Mouse (Mus musculus) lung, adult 2 months (tissue): ENCODE measurements around the gene Wnt7b.

Experiments used
- CTCF ChIP-seq: fragments of 200-500 bp; IDR thresholded peaks from 2 replicates; pipeline ENCODE4 v1.5.1; 2011; ENCODE audit warnings: mild to moderate bottlenecking, low read length, control low read depth; ENCODE audit not compliant: insufficient read depth
- POLR2A ChIP-seq: fragments of 200-500 bp; IDR thresholded peaks from 2 replicates; pipeline ENCODE4 v1.6.1; 2011; ENCODE audit warnings: low read depth, mild to moderate bottlenecking, control low read depth, low read length, borderline replicate concordance; ENCODE audit errors: extremely low read depth

DNA sequence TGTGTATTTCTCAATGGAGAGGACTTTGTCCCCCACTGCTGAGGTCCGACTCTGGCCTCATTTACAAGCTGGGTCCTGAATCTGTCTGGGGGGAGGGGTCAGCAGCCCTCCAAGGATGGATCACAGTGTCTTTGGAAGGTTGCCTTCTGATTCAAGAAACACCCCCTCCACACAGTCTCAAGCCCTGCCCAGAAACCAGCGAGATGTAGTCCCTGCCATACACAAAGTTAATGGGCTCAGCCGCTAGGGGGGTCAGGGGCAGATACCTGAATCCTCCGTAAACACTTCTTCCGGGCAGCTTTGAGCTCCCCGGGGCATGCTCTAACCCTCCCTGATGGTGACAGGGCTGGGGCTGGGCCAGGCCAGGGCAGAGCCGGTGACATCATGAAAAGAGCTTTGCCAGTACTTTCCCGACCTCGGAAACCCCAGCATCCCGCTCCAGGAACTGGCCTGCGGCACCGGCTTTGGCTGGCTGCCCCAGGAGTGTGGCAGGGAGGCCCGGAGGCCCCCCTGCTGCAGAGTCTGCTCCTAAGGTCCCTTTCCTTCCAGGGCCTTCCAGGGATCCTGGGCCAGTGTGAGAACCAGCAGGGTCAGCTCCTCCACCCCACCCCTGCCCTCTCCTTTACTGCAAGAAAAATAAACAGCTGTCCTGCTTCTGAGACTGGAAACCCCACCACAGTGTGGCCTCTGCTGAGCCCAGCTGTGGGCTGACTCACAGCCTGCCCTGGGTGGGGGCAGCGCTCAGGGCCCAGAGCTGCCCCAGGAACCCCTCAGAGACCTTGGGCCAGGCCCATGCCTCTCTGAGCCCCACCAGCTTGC, 58.9 kb downstream of the Wnt7b start:
- TF ChIP-seq CTCF (no peak), POLR2A (no peak)
